Mouse (Mus musculus) liver, adult (tissue): ENCODE measurements at regions not wholly inside any gene's neighbourhood (a gene's known extent, or its start where the extent isn't known, plus 50 kb on each side); places are given as distances from the start of the nearest gene placed in this dataset.

Source experiments
- GATA4 ChIP-seq: IDR thresholded peaks from 2 replicates; pipeline ENCODE4 v1.6.1; 2014; ENCODE audit warnings: mild to moderate bottlenecking, low read length; ENCODE audit not compliant: insufficient replicate concordance

DNA sequence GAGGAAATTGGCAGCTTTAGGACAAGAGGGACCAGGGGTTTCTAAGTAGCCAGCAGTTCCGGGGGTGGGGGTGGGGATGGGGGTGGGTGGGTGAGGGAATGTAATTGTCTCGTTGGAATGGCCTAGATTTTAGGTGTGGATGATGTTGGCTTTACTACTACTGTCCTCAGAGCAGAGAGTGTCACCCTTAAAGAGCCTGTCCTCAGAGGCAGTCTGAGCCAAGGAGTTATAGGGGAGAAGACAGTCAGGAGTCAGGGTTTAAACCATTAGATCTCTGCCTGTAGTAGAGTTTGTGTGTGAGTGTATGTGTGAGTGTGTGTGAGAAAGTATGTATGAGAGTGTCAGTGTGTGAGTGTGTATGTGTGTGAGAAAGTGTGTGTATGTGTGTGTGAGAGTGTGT lies 179.6 kb upstream of the 4931429L15Rik start:
- no peak for TF ChIP-seq GATA4

DNA sequence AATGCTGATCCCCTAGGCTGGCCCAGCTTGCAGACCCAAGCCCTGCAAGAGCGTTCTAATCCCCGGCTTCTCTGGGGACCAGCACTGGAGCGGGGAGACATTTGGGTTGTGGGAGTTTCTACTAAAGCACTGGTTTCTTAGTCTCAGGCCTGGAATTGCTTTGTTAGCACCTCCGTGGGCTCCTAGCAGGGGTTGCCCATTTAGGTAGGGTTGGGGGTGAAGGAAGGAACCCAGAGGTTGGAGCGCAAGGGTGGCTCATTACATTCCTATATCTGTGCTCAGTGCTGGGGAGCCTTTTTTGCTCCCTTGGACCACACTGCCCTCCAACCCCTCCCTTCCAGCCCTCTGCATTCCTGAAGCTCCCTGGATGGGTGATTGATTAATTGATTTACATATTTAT lies 179.1 kb upstream of the 4931429L15Rik start:
- no peak for TF ChIP-seq GATA4

DNA sequence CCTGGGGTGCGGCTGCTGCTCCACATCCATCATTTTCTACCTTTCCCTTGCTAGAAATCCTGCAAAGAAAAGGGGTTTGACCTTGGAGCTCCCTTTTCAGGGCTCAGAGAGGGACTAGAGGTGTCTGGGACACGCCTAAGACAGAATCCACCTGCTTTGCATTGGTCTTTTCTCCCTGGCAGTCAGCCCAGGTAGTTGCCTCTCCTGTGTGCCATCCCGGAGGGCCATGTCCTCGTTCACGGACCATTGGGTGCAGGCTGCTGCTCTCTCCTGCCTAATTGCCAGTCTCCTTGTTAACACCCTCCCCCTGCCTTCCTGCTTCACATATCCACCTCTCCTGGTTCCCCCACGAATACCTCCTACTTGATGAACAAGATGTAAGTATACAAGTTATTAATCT lies 175.5 kb upstream of the 4931429L15Rik start:
- TF ChIP-seq GATA4: no peak

DNA sequence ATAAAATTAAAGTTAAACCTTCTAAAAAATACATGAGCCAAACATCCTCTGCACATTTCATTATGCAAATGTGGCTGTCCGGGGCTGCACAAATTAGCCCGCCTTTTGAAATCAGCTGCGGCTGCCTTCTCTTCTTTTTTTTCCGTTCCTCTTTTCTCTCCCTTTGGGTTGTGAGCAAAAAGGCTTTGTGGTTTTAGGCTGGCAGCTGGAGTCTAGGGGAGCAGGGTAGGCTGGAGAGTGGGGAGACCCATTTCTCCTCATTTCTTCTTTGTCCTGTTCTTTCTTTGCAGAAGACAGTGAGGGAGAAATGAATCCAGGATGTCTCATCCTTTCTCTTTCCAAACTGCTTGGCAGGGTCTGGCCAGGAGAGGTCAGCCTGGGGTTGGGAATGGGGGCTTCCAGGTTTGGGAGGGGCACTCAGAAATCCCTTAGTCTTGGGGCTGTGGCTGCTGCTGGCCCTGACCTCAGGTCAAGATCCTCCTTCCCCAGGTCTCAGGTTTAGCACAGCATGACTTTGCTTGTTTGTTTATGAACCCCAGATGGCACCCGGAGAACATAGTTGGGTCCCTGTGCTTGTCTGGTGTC lies 163.2 kb upstream of the 4931429L15Rik start:
- no peak for TF ChIP-seq GATA4

DNA sequence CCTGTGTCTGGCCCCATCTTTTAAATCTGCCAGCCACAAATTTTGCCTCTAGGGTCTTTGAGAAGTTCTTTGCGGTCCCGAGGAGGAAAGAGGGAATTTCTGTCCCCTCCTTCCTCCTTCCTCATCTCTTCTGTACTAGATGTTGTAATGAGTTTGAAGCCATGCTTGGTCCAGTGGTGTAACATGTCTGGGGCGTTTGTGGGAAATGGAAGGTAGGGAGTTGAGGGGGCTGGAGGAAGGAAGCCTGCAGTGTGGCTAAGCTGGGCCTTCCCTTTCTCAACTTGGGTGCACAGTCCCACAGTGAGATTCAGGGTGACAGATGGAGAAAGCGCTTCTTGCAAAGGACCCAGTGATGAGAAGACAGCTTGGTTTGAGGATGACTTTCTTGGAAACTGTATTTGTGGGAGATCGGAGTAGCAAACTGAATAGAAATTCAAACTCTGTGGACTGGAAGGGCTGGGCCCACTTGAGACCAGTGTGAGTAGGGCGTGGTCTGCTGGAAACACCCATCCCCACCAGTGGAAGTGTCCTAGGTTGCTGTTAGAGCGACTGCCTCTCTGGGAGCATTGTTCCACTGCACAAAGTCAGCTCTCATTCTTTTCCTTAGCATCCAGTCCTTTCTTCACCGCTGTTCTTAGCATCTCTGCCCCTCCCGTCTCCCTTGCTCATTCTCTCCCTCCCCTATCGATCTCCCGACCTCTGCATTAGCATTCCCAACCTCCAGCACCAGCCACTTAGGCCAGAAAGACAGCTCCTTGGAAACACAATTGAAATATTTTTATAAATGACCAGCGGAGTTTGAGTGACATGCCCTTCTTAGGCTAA lies 162.5 kb upstream of the 4931429L15Rik start:
- TF ChIP-seq GATA4: no peak

DNA sequence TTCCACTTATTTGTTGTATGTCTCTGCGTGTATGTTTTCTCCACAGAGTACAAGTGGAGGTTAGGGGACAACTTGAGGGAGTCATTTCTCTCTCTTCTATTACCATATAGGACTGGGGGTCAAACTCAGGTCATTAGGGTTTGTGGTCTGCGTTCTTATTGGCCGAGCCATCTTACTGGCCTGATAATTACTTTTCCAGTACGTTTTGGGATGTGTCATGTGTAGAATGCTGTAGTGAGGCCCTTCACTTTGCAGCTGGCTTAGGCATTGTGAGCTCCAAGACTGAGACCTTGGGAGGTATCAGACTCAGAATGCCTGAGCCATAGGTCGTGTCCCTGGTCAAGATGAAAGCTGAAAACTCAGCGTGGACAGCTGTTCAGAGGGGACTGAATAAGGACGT lies 161.7 kb upstream of the 4931429L15Rik start:
- TF ChIP-seq GATA4: no peak

DNA sequence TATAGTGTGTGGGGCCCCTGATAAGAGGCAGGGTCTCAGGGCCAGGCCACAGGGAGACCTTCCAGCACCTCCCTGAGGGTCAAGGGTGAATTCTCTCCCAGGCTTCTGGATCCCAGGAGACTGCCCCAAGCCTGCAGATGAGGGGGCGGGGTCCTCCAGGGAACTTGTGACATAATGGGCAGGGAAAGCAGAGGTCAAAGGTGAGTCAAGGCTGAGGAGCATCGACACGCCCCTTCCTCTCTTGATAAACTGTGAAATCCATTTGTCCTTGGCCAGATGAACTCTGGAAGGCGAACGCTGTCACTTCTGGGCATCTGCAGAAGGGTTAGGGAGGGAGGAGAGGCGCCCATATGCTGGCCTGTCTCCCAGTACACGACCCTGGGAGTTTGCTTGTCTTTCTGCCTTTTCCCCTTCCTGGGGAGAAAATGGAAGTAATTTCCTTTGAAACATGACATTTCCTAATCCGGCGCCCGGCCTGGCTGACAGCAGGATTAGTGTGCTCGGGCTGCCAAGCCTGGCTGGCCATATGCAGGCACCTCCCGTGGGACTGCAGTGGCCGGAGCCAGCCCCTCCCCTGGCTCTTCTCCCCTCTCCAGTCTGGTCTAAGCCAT lies 160.4 kb upstream of the 4931429L15Rik start:
- peak; percentile 93; the same call in 1 of the 2 replicates for TF ChIP-seq GATA4

DNA sequence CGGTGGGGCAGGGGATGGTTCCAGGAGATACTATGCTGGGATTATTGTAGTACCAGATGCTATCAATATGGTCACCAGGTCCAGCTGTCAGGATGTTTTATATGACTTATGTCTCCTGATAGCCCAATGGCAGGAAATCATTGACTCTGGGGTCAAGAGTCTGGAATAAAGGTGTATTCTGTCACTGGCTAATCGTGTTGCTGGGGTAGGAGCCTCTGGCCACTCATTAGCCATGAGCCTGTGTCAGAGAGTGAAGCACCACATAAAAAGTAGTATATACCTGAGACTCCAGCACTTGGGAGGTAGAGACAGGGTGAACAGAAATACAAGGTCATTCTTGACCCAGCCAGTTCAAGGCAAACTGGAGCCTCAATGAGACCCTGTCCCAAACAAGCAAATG lies 158.8 kb upstream of the 4931429L15Rik start:
- TF ChIP-seq GATA4: no peak

DNA sequence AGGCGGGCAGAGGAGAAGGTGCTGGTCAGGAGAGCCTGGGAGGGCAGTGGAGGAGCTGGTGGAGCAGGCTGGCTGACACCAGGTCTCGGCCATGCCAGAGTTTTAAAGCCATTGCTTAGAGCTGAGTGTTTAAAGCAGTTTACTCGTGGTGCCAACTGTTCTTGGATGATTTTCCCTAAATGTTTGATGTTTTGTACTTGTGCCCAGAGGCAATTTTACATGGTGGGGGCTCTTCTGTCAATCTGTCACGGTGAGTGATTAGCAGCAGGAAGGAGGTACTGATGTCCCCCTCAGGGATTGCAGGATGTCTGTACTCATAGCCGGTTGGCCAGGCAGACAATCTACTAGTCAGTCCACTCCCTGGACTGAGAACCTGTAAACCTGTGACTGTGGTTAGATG lies 156.7 kb upstream of the 4931429L15Rik start:
- TF ChIP-seq GATA4: no peak

DNA sequence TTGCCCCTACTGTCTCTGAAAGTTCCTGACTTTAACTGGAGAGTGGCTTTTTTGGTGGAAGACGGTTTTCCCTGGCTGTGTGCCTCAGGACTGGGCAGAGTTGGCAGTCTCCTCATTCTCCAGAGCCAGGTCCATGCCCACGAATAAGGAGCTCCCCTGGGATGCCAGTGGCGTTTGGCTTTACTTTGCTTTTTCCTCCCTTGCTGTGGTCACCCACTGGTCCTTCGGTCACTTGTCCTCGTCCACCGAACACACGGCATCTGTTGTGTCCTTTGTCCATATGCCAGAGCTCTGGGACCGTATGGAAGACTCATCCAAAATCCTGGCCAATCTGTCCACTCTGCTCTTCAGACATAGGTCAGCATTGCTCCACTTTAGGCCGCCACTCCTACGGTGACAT lies 153.9 kb upstream of the 4931429L15Rik start:
- no peak for TF ChIP-seq GATA4

DNA sequence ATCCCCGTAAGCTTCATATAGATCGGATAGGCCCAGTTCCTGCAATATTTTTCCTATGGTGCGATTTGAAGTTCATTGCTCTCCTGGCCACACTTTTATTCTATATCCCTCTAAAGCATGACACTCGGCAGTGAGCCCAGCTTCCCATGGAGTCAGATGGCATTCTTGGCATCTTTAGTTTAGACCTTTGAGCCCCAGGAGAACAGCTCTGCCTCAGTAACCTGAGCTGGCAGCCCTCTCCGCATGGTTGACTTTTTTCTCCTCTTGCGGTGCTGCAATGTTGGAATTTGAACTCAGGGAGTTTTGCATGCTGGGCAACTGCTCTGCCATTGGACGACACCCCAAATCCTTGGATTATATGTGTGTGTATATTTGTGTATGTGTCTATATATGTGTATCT lies 149.7 kb upstream of the 4931429L15Rik start:
- no peak for TF ChIP-seq GATA4

DNA sequence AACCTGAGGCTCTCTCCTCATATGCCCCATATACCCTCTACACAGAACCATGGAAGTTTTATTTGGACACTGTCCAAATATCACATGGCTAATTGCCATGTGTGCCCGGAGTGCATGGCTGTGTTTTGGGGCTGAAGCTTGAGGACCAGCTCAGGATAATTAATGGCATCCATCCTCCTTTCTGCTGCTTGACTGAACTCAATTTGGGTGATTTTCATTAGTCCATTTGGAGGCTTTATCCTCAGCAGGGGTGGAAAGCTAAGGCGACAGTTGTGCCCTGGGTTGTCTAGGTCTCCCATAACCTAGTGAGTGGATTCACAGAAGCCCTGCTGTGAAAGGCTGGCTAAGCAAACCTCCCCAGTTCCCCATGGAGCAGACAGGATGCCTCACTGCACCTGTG lies 148.5 kb upstream of the 4931429L15Rik start:
- TF ChIP-seq GATA4: no peak

DNA sequence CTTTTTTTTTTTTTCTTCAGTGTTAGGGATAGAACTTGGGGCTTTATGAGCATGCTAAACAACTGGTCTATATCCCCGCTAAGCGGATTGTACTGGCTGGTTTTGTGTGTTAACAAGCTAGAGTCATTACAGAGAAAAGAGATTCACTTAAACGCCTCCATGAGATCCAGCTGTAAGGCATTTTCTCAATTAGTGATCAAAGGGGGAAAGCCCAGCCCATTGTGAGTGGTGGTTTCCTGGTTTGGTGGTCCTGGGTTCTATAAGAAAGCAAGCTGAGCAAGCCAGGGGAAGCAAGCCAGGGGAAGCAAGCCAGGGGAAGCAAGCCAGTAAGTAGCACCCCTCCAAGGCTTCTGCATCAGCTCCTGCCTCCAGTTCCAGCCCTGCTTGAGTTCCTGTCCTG lies 147.9 kb upstream of the 4931429L15Rik start:
- no peak for TF ChIP-seq GATA4

DNA sequence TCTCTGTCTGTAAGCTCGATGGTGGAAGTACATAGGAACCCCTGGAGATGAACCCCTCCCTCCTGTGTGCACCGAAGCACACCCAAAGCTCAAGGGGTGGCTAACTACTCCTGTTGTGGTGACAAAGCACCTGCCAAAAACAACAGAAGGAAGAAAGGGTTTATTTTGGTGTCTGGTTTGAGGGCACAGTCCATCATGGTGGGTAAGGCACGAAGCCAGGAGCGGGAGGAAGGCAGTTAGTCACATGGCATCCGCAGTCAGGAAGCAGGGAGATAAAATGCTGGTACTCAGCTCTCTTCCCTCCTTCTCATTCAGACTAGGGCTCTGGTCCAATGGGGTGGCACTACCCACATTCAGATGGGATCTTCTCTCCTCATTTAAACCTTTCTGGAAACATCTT lies 142.9 kb upstream of the 4931429L15Rik start:
- no peak for TF ChIP-seq GATA4

DNA sequence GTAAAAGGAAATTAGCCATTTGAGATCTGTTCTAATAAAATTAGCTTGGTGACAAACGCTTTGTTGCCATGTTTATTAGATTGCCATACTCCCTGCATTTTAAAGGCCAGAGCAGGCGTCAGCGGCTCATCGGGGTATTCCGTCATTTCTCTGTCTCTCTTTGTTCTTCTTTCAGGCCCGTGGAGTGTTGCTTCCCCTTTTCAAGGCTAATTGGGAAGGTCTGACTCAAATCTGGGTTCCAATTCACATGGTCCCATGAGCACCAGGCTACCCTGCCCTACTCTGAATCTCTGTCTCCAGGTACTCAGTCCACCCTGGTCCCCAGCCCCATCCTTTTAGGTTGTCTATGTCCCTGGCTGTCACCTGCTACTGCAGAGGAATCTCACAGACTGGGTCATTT lies 138.2 kb upstream of the 4931429L15Rik start:
- no peak for TF ChIP-seq GATA4
